ENCODE assay signal across 9 mouse cellular contexts in genomic region chr11:4946947-4947812, GRCm38 (mm10). TPM values are rescaled to one million over a fixed set of nuclear protein-coding genes. Genes with fewer than 3 reads are reported as not detected.
DNase-seq lines count a peak whose midpoint lies in the region; ATAC-seq lines count a peak whose summit lies in the region.
"Had no signal": no experiment of that assay in that cellular context is flagged by ENCODE, and none has a peak within 500 bp of the region (broad histone marks: within the 10 kb centered on the region; RNA-seq: fewer than 3 reads in every experiment).

No protein-coding gene starts in this region.

- H3K4me3 ChIP-seq in forebrain, embryonic 12.5 days (replicated peaks) = peak overlapping the region; percentile 53
- H3K4me3 ChIP-seq in hindbrain, embryonic 13.5 days = peak overlapping the region; percentile 60
- peak overlapping the region; percentile 50 for H3K4me3 ChIP-seq in lung, embryonic 16.5 days (ENCODE audit: low read length)

- H3K4me2 ChIP-seq in forebrain, embryonic 12.5 days = peak overlapping the region; percentile 84
- H3K4me2 ChIP-seq in hindbrain, embryonic 13.5 days = peak overlapping the region; percentile 82
- peak overlapping the region; percentile 85 for H3K4me2 ChIP-seq in lung, embryonic 16.5 days (ENCODE audit: low read depth, low read length)

- peak; percentile 69 to 72 for DNase-seq in CD8-positive naive resting alpha-beta T cell, adult 2 months (ENCODE audit: low read depth in 2 of 2, low spot score in 2 of 2)
- peak; percentile 53 to 55 for DNase-seq in adrenal gland, postnatal 36 days
- DNase-seq in layer of hippocampus, postnatal 14 days (ENCODE audit: low spot score in 2 of 2) = peak; percentile 79 to 87
- DNase-seq in retina, embryonic 14.5 days (ENCODE audit: low spot score) = peak; percentile 70
- DNase-seq in thymus, postnatal 14 days = peak; percentile 84

- H3K36me3 ChIP-seq in forebrain, embryonic 12.5 days (replicated peaks) = no peaks in the 10 kb centered on the region
- H3K36me3 ChIP-seq in hindbrain, embryonic 13.5 days = no peaks in the 10 kb centered on the region; the same call in 1 of the 2 replicates
- no peaks in the 10 kb centered on the region for H3K36me3 ChIP-seq in lung, embryonic 16.5 days (ENCODE audit: control insufficient read depth, insufficient read depth, low read length)

- ATAC-seq in forebrain, embryonic 12.5 days (ENCODE audit: low FRiP score) = peak; percentile 89
- ATAC-seq in hindbrain, embryonic 13.5 days (ENCODE audit: low FRiP score) = peak; percentile 94
- ATAC-seq in lung, embryonic 16.5 days (ENCODE audit: low read depth) = peak; percentile 77

- peak overlapping the region; percentile 73 for H3K27ac ChIP-seq in forebrain, embryonic 12.5 days
- peak overlapping the region; percentile 94 for H3K27ac ChIP-seq in hindbrain, embryonic 13.5 days
- no peak overlapping the region for H3K27ac ChIP-seq in lung, embryonic 16.5 days (ENCODE audit: low read length)

- peak overlapping the region; percentile 42 for H3K9ac ChIP-seq in forebrain, embryonic 12.5 days
- peak overlapping the region; percentile 85 for H3K9ac ChIP-seq in hindbrain, embryonic 13.5 days
- H3K9ac ChIP-seq in lung, embryonic 16.5 days (ENCODE audit: low read length) = no peak overlapping the region

- WGBS in forebrain, embryonic 12.5 days = under 1% methylated on average over 117 of the region's 120 CpGs
- under 1% methylated on average over 119 of the region's 120 CpGs for WGBS in hindbrain, embryonic 13.5 days
- 0% methylated on average over 118 of the region's 120 CpGs for WGBS in lung, embryonic 16.5 days

- H3K9me3 ChIP-seq in forebrain, embryonic 12.5 days = no peaks in the 10 kb centered on the region
- H3K9me3 ChIP-seq in hindbrain, embryonic 13.5 days = no peaks in the 10 kb centered on the region
- H3K9me3 ChIP-seq in lung, embryonic 16.5 days (ENCODE audit: control insufficient read depth, low read length) = no peaks in the 10 kb centered on the region

- H3K27me3 ChIP-seq in forebrain, embryonic 12.5 days = peaks cover 80% of the 10 kb centered on the region
- peaks cover 91% of the 10 kb centered on the region for H3K27me3 ChIP-seq in hindbrain, embryonic 13.5 days
- peaks cover 56% of the 10 kb centered on the region for H3K27me3 ChIP-seq in lung, embryonic 16.5 days (ENCODE audit: control insufficient read depth, insufficient read depth, low read depth, low read length)

- H3K4me1 ChIP-seq in forebrain, embryonic 12.5 days = peaks cover 31% of the 10 kb centered on the region
- H3K4me1 ChIP-seq in hindbrain, embryonic 13.5 days (replicated peaks) = peaks cover 42% of the 10 kb centered on the region
- peaks cover 13% of the 10 kb centered on the region for H3K4me1 ChIP-seq in lung, embryonic 16.5 days (replicated peaks; ENCODE audit: control insufficient read depth, insufficient read depth, low read length)

RNA-seq across cellular contexts. Expression of gene Nefh, which starts 0.7 kb away (rescaled TPM):
- 1 to 10 TPM; 1.4 TPM for total RNA-seq in adrenal gland, postnatal 36 days (2021)
- 0.36 and 0.47 TPM in 2 replicates for polyA plus RNA-seq in forebrain, embryonic 12.5 days (2016; fragmentation: Nextera tagmentation; extraction: Ambion mirVana)
- 3.1 and 3.4 TPM in 2 replicates for polyA plus RNA-seq in hindbrain, embryonic 13.5 days (2015; fragmentation: Nextera tagmentation; extraction: Ambion mirVana)
- 10 to 100 TPM; 52.0 to 59.9 TPM for total RNA-seq in layer of hippocampus, postnatal 14 days (2021)
- polyA plus RNA-seq in lung, embryonic 16.5 days (2015; fragmentation: Nextera tagmentation; extraction: Ambion mirVana) = 0.26 TPM in 2 replicates
- total RNA-seq: gastrocnemius, adult 8-10 months had no signal

RNA-seq across cellular contexts. Expression of gene Ap1b1, which starts 39.4 kb away (rescaled TPM):
- total RNA-seq in adrenal gland, postnatal 36 days (2021) = 10 to 100 TPM; 59.6 to 59.7 TPM
- 67.9 and 76.7 TPM in 2 replicates for polyA plus RNA-seq in forebrain, embryonic 12.5 days (2016; fragmentation: Nextera tagmentation; extraction: Ambion mirVana)
- 86.8 and 92.2 TPM in 2 replicates for polyA plus RNA-seq in hindbrain, embryonic 13.5 days (2015; fragmentation: Nextera tagmentation; extraction: Ambion mirVana)
- total RNA-seq in layer of hippocampus, postnatal 14 days (2021) = 100 to 1,000 TPM; 140 to 141 TPM
- 46.0 and 48.3 TPM in 2 replicates for polyA plus RNA-seq in lung, embryonic 16.5 days (2015; fragmentation: Nextera tagmentation; extraction: Ambion mirVana)

RNA-seq across cellular contexts. Expression of gene Thoc5, which starts 52.1 kb away (rescaled TPM):
- total RNA-seq in adrenal gland, postnatal 36 days (2021) = 10 to 100 TPM; 33.3 to 33.6 TPM
- polyA plus RNA-seq in forebrain, embryonic 12.5 days (2016; fragmentation: Nextera tagmentation; extraction: Ambion mirVana) = 55.2 and 61.4 TPM in 2 replicates
- polyA plus RNA-seq in hindbrain, embryonic 13.5 days (2015; fragmentation: Nextera tagmentation; extraction: Ambion mirVana) = 55.9 and 57.3 TPM in 2 replicates
- total RNA-seq in layer of hippocampus, postnatal 14 days (2021) = 10 to 100 TPM; 35.5 to 40.3 TPM
- polyA plus RNA-seq in lung, embryonic 16.5 days (2015; fragmentation: Nextera tagmentation; extraction: Ambion mirVana) = 29.6 and 30.7 TPM in 2 replicates
